Mouse (Mus musculus) limb, embryonic 15.5 days (tissue): ENCODE measurements around the gene Mad2l1bp. TPM values are rescaled to one million over a fixed set of nuclear protein-coding genes. Genes with fewer than 3 reads are reported as not detected.
A peak's percentile ranks its signal among the peaks of the same experiment; 100 is the strongest.

ENCODE experiments used
- ATAC-seq: fragments of 200-750 bp; cut with Nextera tagmentation; 2 replicates; pipeline ENCODE4 v1.8.0; 2017; ENCODE audit warnings: low read depth, moderate TSS enrichment; ENCODE audit not compliant: insufficient number of reproducible peaks, low FRiP score, low TSS enrichment
- H3K27ac ChIP-seq: fragments of 300-500 bp; sonication (generic); 2 replicates; pipeline ENCODE4 v1.5.1; 2015; ENCODE audit warnings: moderate library complexity, mild to moderate bottlenecking, inconsistent platforms
- H3K27me3 ChIP-seq: fragments of 300-500 bp; sonication (generic); 2 replicates; pipeline ENCODE4 v1.6.1; 2015; ENCODE audit warnings: inconsistent platforms
- H3K36me3 ChIP-seq: fragments of 300-500 bp; sonication (generic); 2 replicates; pipeline ENCODE4 v1.6.1; 2015; ENCODE audit warnings: inconsistent platforms
- H3K4me1 ChIP-seq: fragments of 300-500 bp; sonication (generic); 2 replicates; pipeline ENCODE4 v1.6.1; 2015; ENCODE audit warnings: inconsistent platforms
- H3K4me2 ChIP-seq: fragments of 300-500 bp; sonication (generic); 2 replicates; pipeline ENCODE4 v1.6.1; 2015; ENCODE audit warnings: mild to moderate bottlenecking, inconsistent platforms
- H3K4me3 ChIP-seq: fragments of 300-500 bp; sonication (generic); 2 replicates; pipeline ENCODE4 v1.5.1; 2015; ENCODE audit warnings: mild to moderate bottlenecking, inconsistent platforms
- H3K9ac ChIP-seq: fragments of 300-500 bp; sonication (generic); 2 replicates; pipeline ENCODE4 v1.6.1; 2015; ENCODE audit warnings: inconsistent platforms
- H3K9me3 ChIP-seq: fragments of 300-500 bp; sonication (generic); 2 replicates; pipeline ENCODE4 v1.6.1; 2016; ENCODE audit warnings: inconsistent platforms
- WGBS: fragments of 180-500 bp; shearing (Covaris S2); methylation state at CpG from one replicate; pipeline ENCODE4 v1.1.7; 2015; 5-methylcytosine and 5-hydroxymethylcytosine counted together
- polyA plus RNA-seq: library from polyadenylated mRNA; unstranded; fragments of >200 nt; fragmentation: Nextera tagmentation; extraction: Ambion mirVana; gene quantifications from 2 replicates; pipeline ENCODE4 v1.2.1, GENCODE M21; 2015

Gene Mad2l1bp
- polyA plus RNA-seq, 1 experiment from 2014 or later = 35.1 TPM

DNA sequence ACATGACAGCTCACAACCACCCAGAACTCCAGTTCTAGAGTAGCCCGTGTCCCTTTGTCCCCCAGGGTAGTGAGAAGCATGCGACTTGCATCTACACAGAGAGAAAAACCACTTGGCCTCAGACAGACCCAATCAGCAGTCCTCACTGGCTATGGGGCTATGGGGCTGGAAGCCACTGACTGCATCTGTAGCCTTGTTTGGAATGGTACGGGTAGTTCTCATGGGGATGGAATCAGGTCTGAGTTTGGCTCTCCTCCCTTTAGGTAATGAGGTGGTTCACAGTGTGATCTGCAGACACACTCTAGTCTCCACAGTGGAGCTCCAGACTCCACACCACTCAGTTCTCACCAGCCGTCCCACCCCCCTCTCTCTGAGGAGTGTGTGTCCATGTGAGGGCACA is 30.1 kb downstream of the Mad2l1bp start:
- no peak for ATAC-seq
- no peaks in the 10 kb centered on the region for H3K27me3 ChIP-seq
- no peak overlapping the region for H3K4me2 ChIP-seq
- H3K9ac ChIP-seq = no peak overlapping the region
- WGBS = 84% methylated on average over 4 of the region's 4 CpGs
- no peaks in the 10 kb centered on the region for H3K9me3 ChIP-seq
- H3K4me1 ChIP-seq = peaks cover 3% of the 10 kb centered on the region; the same call in 1 of the 2 replicates
- no peak overlapping the region for H3K4me3 ChIP-seq
- no peak overlapping the region for H3K27ac ChIP-seq
- peaks cover 89% of the 10 kb centered on the region for H3K36me3 ChIP-seq

- peaks cover 8% of the 10 kb centered on the region; the same call in 1 of the 2 replicates for H3K4me1 ChIP-seq
- 96% methylated on average over 4 of the region's 4 CpGs for WGBS
- no peak overlapping the region for H3K4me3 ChIP-seq
- H3K9ac ChIP-seq = no peak overlapping the region
- H3K27ac ChIP-seq = no peak overlapping the region
- H3K27me3 ChIP-seq = no peaks in the 10 kb centered on the region
- H3K9me3 ChIP-seq = no peaks in the 10 kb centered on the region
- peaks cover 89% of the 10 kb centered on the region for H3K36me3 ChIP-seq
- H3K4me2 ChIP-seq = no peak overlapping the region
- no peak for ATAC-seq
These were observed 30.6 kb downstream of the Mad2l1bp start for GRCm38 (mm10) chr17:46122791-46123190.

GRCm38 (mm10) chr17:46119641-46120040 is 33.7 kb downstream of the Mad2l1bp start:
- Histone ChIP-seq H3K4me1 (peaks cover 37% of the 10 kb centered on the region), H3K36me3 (peaks cover 63% of the 10 kb centered on the region), H3K4me3 (no peak overlapping the region), H3K9me3 (no peaks in the 10 kb centered on the region), H3K27me3 (no peaks in the 10 kb centered on the region), H3K4me2 (no peak overlapping the region), H3K9ac (no peak overlapping the region), H3K27ac (no peak overlapping the region)
- 79% methylated on average over 10 of the region's 10 CpGs for WGBS
- ATAC-seq = no peak

DNA sequence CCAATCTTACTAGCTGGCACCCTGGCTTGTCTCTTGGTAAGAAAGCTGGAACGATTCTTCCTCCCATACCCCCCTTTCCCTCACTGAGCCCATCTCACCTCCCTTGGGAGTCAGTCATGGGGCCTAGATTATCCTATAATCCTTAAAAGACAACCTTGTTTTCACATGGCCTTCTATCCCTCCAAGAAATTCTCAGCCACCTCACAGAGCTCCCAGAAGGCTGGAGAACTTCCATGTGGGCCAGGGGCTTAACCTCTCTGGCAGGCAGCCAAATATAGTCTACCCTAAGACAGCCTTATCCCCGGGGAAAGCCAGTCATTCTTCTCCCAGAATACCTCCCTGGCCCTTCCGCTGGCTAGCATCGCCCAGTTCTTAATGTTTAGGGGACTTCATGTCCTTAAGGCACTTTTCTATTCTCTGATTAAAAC is 34.9 kb downstream of the Mad2l1bp start:
- no peak overlapping the region for H3K4me2 ChIP-seq
- H3K27ac ChIP-seq = no peak overlapping the region
- H3K4me1 ChIP-seq = peaks cover 45% of the 10 kb centered on the region
- whole genome bisulfite sequencing = 54% methylated on average over 4 of the region's 4 CpGs
- no peaks in the 10 kb centered on the region for H3K27me3 ChIP-seq
- H3K36me3 ChIP-seq = peaks cover 51% of the 10 kb centered on the region
- H3K4me3 ChIP-seq = no peak overlapping the region
- no peak overlapping the region for H3K9ac ChIP-seq
- no peaks in the 10 kb centered on the region for H3K9me3 ChIP-seq
- ATAC-seq = no peak

DNA sequence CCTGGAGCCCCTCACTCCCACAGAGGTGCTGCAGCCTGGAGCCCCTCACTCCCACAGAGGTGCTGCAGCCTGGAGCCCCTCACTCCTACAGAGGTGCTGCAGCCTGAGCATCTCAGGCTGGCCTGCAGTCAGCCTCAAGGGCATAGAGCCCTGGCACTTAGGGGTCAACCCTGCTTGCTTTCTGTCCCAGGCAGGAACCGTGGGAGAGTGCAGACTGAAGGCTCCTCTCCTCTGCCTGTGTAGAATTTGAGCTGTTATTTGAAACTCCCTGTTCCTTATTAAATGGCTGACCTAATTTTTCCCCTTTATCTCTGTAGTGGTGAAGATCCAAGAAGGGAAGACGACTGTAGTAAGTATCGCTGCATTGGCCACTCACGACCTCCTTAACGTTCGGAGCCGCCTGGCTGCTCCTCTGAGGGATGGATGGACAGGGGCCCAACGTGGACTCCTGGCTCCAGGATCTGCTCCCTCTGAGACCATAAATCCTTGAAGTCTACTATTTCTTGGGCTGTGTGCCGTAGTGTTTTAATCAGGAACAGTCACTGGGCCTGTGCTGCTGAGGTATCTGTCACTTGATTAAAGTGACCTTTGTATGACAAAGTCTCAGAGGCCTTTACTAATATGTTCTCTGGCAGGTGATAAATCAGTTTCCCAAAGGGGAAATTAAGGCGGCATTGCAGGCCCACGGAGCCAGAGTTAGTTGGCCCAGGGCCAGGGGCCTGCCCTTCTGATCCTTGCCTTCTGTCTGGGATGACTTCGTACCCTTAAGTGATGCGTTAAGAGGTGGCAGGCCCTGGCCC is 35.5 kb downstream of the Mad2l1bp start:
- no peak overlapping the region for H3K27ac ChIP-seq
- peaks cover 45% of the 10 kb centered on the region for H3K36me3 ChIP-seq
- 32% methylated on average over 13 of the region's 13 CpGs for WGBS
- H3K9me3 ChIP-seq = no peaks in the 10 kb centered on the region
- H3K9ac ChIP-seq = no peak overlapping the region
- peaks cover 46% of the 10 kb centered on the region for H3K4me1 ChIP-seq
- no peak for ATAC-seq
- no peak overlapping the region for H3K4me3 ChIP-seq
- no peaks in the 10 kb centered on the region for H3K27me3 ChIP-seq
- H3K4me2 ChIP-seq = no peak overlapping the region

DNA sequence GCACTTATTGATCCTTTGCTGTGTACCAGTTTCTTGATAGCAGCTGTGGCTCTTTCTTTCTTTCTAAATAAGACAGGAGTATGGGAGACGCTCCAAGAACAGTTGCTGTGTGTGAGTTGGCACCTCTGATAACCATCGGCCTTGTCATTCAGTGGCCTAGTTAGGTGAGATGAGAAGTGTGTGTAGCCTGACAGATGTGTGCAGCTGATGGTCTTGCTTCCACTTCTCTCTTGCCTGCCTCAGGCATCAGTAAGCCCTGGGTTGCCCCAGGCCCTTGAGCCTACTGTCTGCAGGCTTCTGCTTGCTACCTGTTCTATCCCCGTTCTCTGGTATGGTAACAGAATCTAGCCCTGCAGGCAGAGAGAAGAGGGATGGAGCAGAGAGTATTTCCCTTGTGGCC is 36.5 kb downstream of the Mad2l1bp start:
- H3K36me3 ChIP-seq = peaks cover 35% of the 10 kb centered on the region
- no peak for ATAC-seq
- 0 out of 2 replicates have a peak overlapping the region, but pooled peaks have one; percentile 17 for H3K27ac ChIP-seq
- H3K27me3 ChIP-seq = no peaks in the 10 kb centered on the region
- H3K4me2 ChIP-seq = no peak overlapping the region
- peaks cover 48% of the 10 kb centered on the region for H3K4me1 ChIP-seq
- 83% methylated on average over 3 of the region's 3 CpGs for WGBS
- no peak overlapping the region for H3K9ac ChIP-seq
- no peaks in the 10 kb centered on the region for H3K9me3 ChIP-seq
- H3K4me3 ChIP-seq = no peak overlapping the region

DNA sequence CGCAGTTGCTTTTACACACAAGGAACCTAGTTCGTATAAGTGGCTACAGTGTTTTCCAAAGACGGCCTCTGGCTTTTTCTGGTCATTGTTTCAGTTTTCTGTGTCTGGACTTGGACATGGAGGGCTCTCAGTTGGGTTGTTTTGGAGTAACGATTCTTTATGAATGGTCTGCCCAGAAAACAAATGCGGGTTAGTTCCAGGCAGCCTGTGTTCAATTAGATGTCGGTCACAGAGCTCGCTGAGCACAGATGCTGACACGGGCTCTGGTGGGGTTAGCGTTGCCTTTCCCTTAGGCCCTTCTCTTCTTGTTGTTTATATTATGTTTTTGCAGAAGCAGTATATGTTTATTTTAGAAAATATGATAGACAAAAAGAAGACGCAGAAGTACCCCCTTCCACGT is 37.2 kb downstream of the Mad2l1bp start:
- 0 out of 2 replicates have a peak overlapping the region, but pooled peaks have one; percentile 11 for H3K27ac ChIP-seq
- H3K9ac ChIP-seq = no peak overlapping the region
- H3K9me3 ChIP-seq = no peaks in the 10 kb centered on the region
- no peak overlapping the region for H3K4me3 ChIP-seq
- no peak for ATAC-seq
- H3K4me2 ChIP-seq = no peak overlapping the region
- peaks cover 32% of the 10 kb centered on the region for H3K36me3 ChIP-seq
- H3K4me1 ChIP-seq = peaks cover 55% of the 10 kb centered on the region
- no peaks in the 10 kb centered on the region for H3K27me3 ChIP-seq
- 45% methylated on average over 11 of the region's 11 CpGs for WGBS

DNA sequence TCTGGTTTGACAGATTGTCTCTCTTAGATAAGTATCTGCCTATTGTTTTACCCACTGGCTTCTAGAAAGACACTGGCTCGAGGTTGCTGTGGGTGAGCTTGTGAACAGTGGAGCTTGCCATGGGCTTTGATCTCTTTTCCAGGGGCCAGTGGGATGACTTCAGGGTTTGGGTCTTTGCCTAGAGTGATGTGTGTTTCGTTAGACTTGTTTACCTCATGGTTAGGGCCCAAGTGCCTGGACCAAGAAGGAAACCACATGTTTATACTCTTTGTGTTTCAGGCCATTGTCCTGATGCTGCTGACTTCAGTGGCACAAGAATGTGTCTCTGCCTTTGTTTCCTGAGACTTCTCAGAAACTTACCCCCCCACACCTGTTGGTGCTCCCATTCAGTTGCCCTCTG is 37.9 kb downstream of the Mad2l1bp start:
- no peak for ATAC-seq
- Histone ChIP-seq H3K9ac (no peak overlapping the region), H3K9me3 (no peaks in the 10 kb centered on the region), H3K36me3 (peaks cover 32% of the 10 kb centered on the region), H3K4me2 (no peak overlapping the region), H3K27ac (peak overlapping the region; percentile 40; the same call in 1 of the 2 replicates), H3K27me3 (no peaks in the 10 kb centered on the region), H3K4me1 (peaks cover 55% of the 10 kb centered on the region), H3K4me3 (no peak overlapping the region)
- 37% methylated on average over 2 of the region's 2 CpGs for WGBS

DNA sequence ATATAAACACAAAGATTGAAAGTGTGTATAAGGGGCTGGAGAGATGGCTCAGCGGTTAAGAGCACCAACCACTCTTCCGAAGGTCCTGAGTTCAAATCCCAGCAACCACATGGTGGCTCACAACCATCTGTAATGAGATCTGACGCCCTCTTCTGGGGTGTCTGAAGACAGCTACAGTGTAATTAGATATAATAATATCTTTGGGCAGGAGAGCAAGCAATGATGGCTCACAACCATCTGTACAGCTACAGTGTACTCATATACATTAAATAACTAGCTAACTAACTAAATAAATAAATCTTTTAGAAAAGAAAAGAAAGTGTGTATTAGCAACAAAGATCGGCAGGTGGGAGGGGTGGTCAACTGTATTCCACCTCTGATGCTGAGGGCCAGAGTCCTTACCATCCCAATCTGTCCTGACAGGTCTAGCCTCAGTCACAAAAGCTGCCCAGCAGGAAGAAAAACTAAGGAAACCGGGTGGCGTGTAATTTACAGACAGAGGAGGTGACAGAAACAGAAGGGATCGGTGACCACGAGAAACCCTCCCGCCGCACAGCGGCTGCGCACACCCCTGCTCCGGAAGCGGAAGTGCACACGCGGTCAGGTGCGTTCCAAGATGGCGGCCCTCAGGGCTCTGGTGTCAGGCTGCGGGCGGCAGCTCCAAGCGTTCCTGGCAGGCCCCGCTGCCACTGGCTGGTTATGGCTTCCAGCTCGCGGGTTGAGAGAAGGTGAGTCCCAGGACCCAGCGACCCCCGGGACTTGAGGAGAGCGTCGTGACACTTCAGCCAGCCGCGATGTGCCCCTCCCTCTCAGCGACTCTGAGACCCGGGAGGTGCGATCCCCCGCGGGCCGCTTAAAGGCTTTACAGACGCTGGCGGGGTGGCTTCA is 42.7 kb downstream of the Mad2l1bp start, which contains the start of gene Mrps18a:
Gene Mrps18a (plus strand): TSS at position 585 of the 888 bp plus-strand sequence.
- Histone ChIP-seq H3K9me3 (no peaks in the 10 kb centered on the region), H3K36me3 (no peaks in the 10 kb centered on the region), H3K4me1 (peaks cover 27% of the 10 kb centered on the region), H3K4me2 (peak within 1 kb of the TSS; percentile 66), H3K27me3 (peaks cover 10% of the 10 kb centered on the region; the same call in 1 of the 2 replicates), H3K9ac (peak within 1 kb of the TSS; percentile 74), H3K27ac (peak within 1 kb of the TSS; percentile 74), H3K4me3 (peak within 1 kb of the TSS; percentile 81)
- peak; percentile 80; the same call in 1 of the 2 replicates for ATAC-seq
- 5% methylated on average over 38 of the region's 38 CpGs for WGBS

DNA sequence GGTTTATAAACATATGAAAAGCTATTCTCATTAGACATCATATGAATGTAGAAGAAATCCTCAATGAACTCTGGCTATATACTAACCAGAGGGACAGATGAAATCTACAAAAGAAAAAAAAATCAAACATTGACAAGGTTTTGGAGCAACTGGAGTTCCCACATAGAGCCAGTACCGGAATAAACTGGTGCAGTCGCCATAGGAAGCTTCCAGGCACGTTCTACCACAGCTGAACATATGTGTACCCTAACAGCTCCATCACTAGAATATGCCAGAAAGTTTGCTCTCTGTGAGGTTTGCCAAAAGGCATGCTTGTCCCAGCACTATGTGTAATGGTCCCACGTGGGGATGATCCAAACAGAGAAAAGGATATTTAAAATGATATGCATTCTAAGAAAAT is 45.1 kb downstream of the Mad2l1bp start:
- no peak overlapping the region for H3K4me3 ChIP-seq
- H3K9ac ChIP-seq = no peak overlapping the region
- no peak overlapping the region for H3K27ac ChIP-seq
- H3K36me3 ChIP-seq = no peaks in the 10 kb centered on the region
- 78% methylated on average over 4 of the region's 4 CpGs for WGBS
- ATAC-seq = no peak
- H3K9me3 ChIP-seq = no peaks in the 10 kb centered on the region
- H3K4me1 ChIP-seq = peaks cover 18% of the 10 kb centered on the region
- no peak overlapping the region for H3K4me2 ChIP-seq
- peaks cover 10% of the 10 kb centered on the region; the same call in 1 of the 2 replicates for H3K27me3 ChIP-seq

DNA sequence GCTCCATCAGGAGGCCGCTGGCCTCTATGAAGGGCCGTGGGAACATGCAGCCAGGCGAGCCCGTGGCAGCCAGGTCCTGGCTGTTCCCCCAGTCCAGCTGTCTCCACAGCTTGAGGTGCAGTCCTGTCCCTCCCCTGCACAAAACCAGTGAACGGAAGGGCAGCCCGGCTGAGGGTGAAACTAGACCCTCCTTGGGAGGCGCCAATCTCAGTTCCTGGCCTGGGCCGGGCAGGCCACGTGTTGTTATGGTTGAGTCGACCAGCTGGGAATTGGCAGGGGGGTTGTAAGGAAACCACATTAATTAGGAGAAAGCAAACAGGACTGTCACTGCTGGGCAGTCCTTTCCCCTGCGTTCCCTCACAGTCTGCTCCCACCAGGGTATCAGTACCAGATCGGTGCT is 48.9 kb downstream of the Mad2l1bp start:
- H3K9me3 ChIP-seq = no peaks in the 10 kb centered on the region
- no peaks in the 10 kb centered on the region for H3K36me3 ChIP-seq
- no peak overlapping the region for H3K4me3 ChIP-seq
- H3K27ac ChIP-seq = 0 out of 2 replicates have a peak overlapping the region, but pooled peaks have one; percentile 9
- 0 out of 2 replicates have a peak overlapping the region, but pooled peaks have one; percentile 12 for H3K4me2 ChIP-seq
- ATAC-seq = peak; percentile 83
- H3K4me1 ChIP-seq = peaks cover 8% of the 10 kb centered on the region
- H3K9ac ChIP-seq = no peak overlapping the region
- peaks cover 7% of the 10 kb centered on the region; the same call in 1 of the 2 replicates for H3K27me3 ChIP-seq
- WGBS = 26% methylated on average over 12 of the region's 12 CpGs
